Comparison of ENCODE assay signal across 8 mouse cellular contexts in genomic region chr5:134098341-134098902, GRCm38 (mm10). TPM values are rescaled to one million over a fixed set of nuclear protein-coding genes. Genes with fewer than 3 reads are reported as not detected.
A peak's percentile ranks its signal among the peaks of the same experiment; 100 is the strongest.
DNase-seq lines count a peak whose midpoint lies in the region; ATAC-seq and TF ChIP-seq lines count a peak whose summit lies in the region.

No protein-coding gene starts in this region.

- no peak for TF ChIP-seq CTCF in layer of hippocampus, adult 2 months (conservative IDR thresholded peaks at IDR 0.05)

- no peaks in the 10 kb centered on the region for H3K9me3 ChIP-seq in forebrain, embryonic 16.5 days (ENCODE audit: control insufficient read depth, low read length)
- no peaks in the 10 kb centered on the region for H3K9me3 ChIP-seq in neural tube, embryonic 14.5 days (ENCODE audit: control insufficient read depth, low read length)

- no peaks in the 10 kb centered on the region for H3K27me3 ChIP-seq in forebrain, embryonic 16.5 days (replicated peaks; ENCODE audit: control insufficient read depth, insufficient read depth, low read length)
- no peaks in the 10 kb centered on the region for H3K27me3 ChIP-seq in neural tube, embryonic 14.5 days (ENCODE audit: control insufficient read depth, insufficient read depth, low read length)

- peak overlapping the region; percentile 91 for H3K9ac ChIP-seq in forebrain, embryonic 16.5 days (replicated peaks; ENCODE audit: low read depth, low read length)
- peak overlapping the region; percentile 81 for H3K9ac ChIP-seq in neural tube, embryonic 14.5 days (replicated peaks; ENCODE audit: low read depth, low read length)

- H3K4me2 ChIP-seq in forebrain, embryonic 16.5 days (ENCODE audit: low read length): peak overlapping the region; percentile 81
- H3K4me2 ChIP-seq in neural tube, embryonic 14.5 days (ENCODE audit: low read depth, low read length): peak overlapping the region; percentile 58

- peaks cover 28% of the 10 kb centered on the region for H3K4me1 ChIP-seq in forebrain, embryonic 16.5 days (replicated peaks; ENCODE audit: control insufficient read depth, insufficient read depth, low read length)
- peaks cover 18% of the 10 kb centered on the region for H3K4me1 ChIP-seq in neural tube, embryonic 14.5 days (ENCODE audit: control insufficient read depth, insufficient read depth, low read length)

- H3K27ac ChIP-seq in layer of hippocampus, adult 2 months: peak overlapping the region; percentile 96
- no peak overlapping the region for H3K27ac ChIP-seq in forebrain, embryonic 16.5 days (ENCODE audit: low read length)
- H3K27ac ChIP-seq in neural tube, embryonic 14.5 days (ENCODE audit: low read depth, low read length): no peak overlapping the region; the same call in 1 of the 2 replicates

- H3K4me3 ChIP-seq in layer of hippocampus, adult 2 months: peak overlapping the region; percentile 93
- H3K4me3 ChIP-seq in forebrain, embryonic 16.5 days (replicated peaks; ENCODE audit: low read length): peak overlapping the region; percentile 87
- H3K4me3 ChIP-seq in neural tube, embryonic 14.5 days (ENCODE audit: low read depth, low read length): peak overlapping the region; percentile 81

- no peak for DNase-seq in layer of hippocampus, adult 2 months (ENCODE audit: low spot score in 2 of 2)
- no peak for DNase-seq in layer of hippocampus, adult 8-10 months (ENCODE audit: low spot score in 2 of 2)
- DNase-seq in kidney, postnatal 25 days: peak; percentile 37 to 59
- DNase-seq in testis, postnatal 14 days (ENCODE audit: low spot score): no peak
- no peak for DNase-seq in spleen, postnatal 10 days (ENCODE audit: low spot score in 2 of 2)
- no peak for DNase-seq in embryo, embryonic 10.5 days (ENCODE audit: low spot score)

- no peaks in the 10 kb centered on the region for H3K36me3 ChIP-seq in forebrain, embryonic 16.5 days (ENCODE audit: control insufficient read depth, insufficient read depth)
- H3K36me3 ChIP-seq in neural tube, embryonic 14.5 days (ENCODE audit: control insufficient read depth, insufficient read depth, low read length): no peaks in the 10 kb centered on the region

- WGBS in forebrain, embryonic 16.5 days: 39% methylated on average over 13 of the region's 13 CpGs
- WGBS in neural tube, embryonic 14.5 days: 50% methylated on average over 13 of the region's 13 CpGs

- ATAC-seq in forebrain, embryonic 16.5 days: no peak
- ATAC-seq in neural tube, embryonic 14.5 days (ENCODE audit: low read depth): no peak; the same call in 1 of the 2 replicates

RNA-seq across cellular contexts. Expression of gene Castor2, which starts 1.1 kb away (rescaled TPM):
- 10 to 100 TPM; 67.5 to 69.4 TPM for total RNA-seq in layer of hippocampus, adult 2 months (2021)
- total RNA-seq in layer of hippocampus, adult 8-10 months (2022): 100 to 1,000 TPM in 1 of 4 experiments, 10 to 100 TPM in 3; 53.3 to 102 (median 68.7) TPM
- 29.2 and 31.4 TPM in 2 replicates for polyA plus RNA-seq in forebrain, embryonic 16.5 days (2015; fragmentation: Nextera tagmentation; extraction: Ambion mirVana)
- 28.8 and 30.5 TPM in 2 replicates for polyA plus RNA-seq in neural tube, embryonic 14.5 days (2014; fragmentation: Nextera tagmentation; extraction: Ambion mirVana)

Comparison
In these comparisons a context has a peak if more than half of its experiments do, and no peak if none do; other contexts are left out.
1. DNase-seq: peak in kidney, postnatal 25 days (2 of 2); none in layer of hippocampus, adult 2 months (0 of 2), layer of hippocampus, adult 8-10 months (0 of 2), testis, postnatal 14 days (single experiment), spleen, postnatal 10 days (0 of 2) and embryo, embryonic 10.5 days (single experiment).
2. Peak in every context shown above with its lines, with median percentiles within 50 percentile points of each other: H3K4me3 ChIP-seq.